Mouse (Mus musculus): ENCODE results near the gene Ehd1. TPM values are rescaled to one million over a fixed set of nuclear protein-coding genes. Genes with fewer than 3 reads are reported as not detected.

Gene Ehd1
- total RNA-seq, 4 experiments from 2014 or later, result 24.1 to 29.2 (median 26.5) TPM

GRCm38 (mm10) chr19:6331719-6332516 is 55.4 kb downstream of the Ehd1 start:
- DNase-seq (ENCODE audit: low spot score in 2 of 2), result no peak

DNA sequence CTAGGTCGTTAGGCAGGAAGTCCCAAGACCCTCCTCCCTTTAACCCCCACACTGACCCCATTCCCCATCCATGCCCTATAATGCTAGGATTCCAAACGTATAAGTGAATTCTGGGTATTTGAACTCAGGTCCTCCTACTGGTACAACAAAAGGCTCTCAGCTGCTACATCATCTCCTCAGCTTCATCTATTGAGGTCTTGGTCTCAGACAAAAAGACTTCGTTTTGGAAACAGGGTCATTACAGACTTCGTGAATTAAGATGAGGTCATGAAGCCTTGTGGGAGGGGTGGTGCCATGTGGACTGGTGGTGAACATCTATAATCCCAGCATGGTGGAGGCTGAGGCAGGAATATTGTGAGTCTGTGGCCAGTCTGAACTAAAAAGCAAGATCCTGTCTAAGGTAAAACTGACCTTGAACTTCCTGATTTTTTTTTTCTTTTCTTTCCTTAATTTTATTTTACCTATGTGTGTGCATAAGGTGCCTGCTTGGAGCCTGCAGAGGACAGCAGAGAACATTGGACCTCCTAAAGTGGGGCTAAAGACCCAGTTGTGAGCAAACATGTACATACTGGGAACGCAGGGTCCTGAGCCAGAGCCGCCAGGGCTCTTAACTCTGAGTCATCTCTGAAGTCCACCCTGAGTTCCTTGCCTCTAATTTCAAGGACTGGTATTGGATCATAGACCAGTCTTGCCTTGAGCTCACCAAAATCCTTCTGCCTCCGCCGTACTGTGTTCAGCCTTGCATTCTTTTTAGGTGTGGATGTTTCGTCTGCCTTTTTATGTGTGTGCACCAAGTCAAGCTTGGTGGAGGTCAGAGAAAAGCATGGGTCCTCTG is 57.5 kb downstream of the Ehd1 start:
- no peak for DNase-seq (ENCODE audit: low spot score in 2 of 2)

DNA sequence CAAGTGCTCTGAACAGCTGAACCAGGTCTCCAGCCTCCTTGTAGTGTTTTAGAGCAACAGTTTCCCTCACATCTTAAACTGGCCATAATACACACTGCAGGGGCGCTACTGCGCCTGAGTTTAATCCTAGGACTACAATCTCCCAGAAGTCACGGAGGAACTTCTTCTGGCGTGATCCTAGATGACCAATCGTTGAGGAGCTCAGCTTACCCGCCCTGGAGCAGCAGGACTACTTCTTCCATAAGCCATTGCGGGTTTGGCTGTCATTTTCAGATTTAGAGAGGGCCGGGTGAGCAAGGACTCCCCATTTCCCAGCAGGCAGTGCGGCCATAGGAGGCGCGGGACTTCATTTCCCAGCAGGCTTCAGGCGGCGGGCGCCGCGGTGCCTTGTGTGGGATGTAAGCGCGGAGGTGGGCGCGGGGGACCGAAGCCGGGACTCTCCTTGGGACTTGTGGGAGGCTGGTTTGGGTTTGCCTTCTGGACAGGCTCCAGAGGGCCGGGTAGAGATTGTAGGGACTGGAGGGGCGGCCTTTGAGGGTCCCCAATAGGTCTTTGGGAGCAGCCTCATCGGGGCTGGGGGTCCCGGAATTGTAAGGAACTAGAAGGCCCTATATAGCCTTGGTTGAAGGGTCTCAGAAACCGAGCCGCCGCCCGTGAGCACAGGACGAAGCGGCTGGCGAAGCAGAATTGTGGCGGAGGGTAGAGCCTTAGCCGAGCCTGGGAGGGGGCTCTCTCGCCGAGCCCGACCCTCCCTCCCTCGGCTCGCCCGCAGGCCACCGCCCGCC is 58.3 kb downstream of the Ehd1 start, which contains the start of gene Men1:
Gene Men1 (plus strand): TSS at position 307 of the 785 bp plus-strand sequence.
- DNase-seq (ENCODE audit: low spot score in 2 of 2), result peak; percentile 88 to 93

DNA sequence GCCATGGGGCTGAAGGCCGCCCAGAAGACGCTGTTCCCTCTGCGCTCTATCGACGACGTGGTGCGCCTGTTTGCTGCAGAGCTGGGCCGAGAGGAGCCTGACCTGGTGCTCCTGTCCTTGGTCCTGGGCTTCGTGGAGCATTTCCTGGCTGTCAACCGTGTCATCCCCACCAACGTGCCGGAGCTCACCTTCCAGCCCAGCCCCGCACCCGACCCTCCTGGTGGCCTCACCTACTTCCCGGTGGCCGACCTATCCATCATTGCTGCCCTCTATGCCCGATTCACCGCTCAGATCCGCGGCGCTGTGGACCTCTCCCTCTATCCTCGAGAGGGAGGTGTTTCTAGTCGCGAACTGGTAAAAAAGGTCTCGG is 58.9 kb downstream of the Ehd1 start:
- DNase-seq (ENCODE audit: low spot score in 2 of 2), result no peak

DNA sequence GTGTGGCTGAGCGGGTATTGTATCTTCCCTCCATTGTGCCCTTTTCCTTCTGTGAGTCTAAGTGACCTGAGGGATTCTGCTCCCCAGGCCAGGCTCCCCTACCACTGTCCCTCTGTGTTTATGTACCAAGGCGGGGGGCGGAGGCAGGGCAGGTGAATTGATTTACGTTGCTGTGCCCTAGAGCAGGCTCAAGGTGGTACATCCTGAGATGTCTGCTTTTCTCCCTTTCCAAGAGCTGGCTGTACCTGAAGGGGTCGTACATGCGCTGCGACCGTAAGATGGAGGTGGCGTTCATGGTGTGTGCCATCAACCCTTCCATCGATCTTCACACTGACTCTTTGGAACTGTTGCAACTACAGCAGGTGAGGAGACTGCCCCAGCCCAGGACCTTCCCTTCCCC is 60.4 kb downstream of the Ehd1 start:
- DNase-seq (ENCODE audit: low spot score in 2 of 2), result no peak

DNA sequence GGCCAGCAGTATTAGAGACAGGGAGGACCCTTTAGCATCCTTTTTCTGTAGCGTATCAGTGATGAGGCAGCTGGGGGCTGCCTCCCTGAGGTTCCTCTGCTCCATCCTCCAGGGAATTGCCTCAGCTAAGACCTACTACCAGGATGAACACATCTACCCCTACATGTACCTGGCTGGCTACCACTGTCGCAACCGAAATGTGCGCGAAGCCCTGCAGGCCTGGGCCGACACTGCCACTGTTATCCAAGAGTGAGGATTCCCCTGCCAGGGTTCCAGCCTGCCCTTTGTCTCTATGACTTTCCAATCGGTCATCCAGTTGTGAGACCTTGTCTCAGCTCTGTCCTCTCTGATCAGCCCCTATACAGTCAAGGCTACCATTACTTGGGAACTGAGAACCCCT is 61.6 kb downstream of the Ehd1 start:
- DNase-seq (ENCODE audit: low spot score in 2 of 2), result no peak

DNA sequence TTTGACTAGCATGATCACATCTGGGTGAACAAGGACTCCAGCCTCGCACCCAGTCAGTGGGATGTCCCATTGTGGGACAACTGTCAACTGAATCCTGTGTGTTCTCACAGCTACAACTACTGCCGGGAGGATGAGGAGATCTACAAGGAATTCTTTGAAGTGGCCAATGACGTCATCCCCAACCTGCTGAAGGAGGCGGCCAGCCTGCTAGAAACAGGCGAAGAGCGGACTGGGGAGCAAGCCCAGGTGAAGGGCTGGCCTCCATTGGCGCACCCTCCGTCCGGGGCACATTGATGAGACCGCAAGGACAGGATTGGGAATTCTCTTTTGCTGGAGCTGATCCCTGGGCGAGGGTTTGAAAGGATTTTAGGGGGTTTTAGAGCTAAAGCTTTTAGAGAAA is 62.2 kb downstream of the Ehd1 start:
- no peak for DNase-seq (ENCODE audit: low spot score in 2 of 2)

DNA sequence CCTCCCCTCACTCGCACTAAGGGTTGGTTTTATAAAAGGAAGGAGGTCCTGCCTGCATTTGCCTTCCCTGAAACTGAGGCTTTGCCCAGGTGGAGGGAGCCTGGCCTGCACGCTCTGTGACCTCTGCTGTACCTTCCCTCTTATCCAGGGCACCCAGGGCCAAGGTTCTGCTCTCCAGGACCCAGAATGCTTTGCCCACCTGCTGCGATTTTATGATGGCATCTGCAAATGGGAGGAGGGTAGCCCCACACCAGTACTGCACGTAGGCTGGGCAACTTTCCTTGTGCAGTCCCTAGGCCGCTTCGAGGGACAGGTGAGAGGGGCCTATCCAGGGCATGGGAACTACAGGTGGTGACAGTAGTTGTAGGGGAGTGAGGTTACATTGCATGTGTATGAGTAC is 62.7 kb downstream of the Ehd1 start:
- no peak for DNase-seq (ENCODE audit: low spot score in 2 of 2)

DNA sequence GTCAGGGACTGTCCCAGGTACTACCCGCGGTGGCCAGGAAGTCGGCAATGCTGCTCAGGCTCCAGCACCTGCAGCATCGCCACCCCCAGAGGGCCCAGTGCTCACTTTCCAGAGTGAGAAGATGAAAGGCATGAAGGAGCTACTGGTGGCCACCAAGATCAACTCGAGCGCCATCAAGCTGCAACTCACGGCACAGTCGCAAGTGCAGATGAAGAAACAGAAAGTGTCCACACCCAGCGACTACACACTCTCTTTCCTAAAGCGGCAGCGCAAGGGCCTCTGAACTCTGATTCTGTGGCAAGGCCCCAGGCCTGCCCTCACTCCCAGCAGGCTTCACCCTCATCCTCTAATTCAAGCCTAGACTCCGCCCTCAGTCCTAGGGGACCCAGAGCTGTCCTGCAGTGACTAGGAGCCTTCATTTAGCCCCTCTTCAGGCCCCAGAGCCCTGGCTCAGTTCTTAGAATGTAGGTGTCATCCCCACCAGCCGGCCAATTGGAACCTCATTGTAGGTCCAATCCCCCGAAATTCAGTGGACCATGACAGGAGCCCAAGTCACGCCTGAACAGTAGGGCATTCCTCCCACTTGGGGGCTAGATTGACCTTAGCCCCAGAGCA is 63.5 kb downstream of the Ehd1 start:
- DNase-seq (ENCODE audit: low spot score in 2 of 2), result no peak

- DNase-seq (ENCODE audit: low spot score in 2 of 2), result peak; percentile 75 to 78
Measured at GRCm38 (mm10) chr19:6340524-6341452, 64.3 kb downstream of the Ehd1 start, which contains the start of gene Map4k2. Gene Map4k2 (plus strand): TSS chr19:6341135.

DNA sequence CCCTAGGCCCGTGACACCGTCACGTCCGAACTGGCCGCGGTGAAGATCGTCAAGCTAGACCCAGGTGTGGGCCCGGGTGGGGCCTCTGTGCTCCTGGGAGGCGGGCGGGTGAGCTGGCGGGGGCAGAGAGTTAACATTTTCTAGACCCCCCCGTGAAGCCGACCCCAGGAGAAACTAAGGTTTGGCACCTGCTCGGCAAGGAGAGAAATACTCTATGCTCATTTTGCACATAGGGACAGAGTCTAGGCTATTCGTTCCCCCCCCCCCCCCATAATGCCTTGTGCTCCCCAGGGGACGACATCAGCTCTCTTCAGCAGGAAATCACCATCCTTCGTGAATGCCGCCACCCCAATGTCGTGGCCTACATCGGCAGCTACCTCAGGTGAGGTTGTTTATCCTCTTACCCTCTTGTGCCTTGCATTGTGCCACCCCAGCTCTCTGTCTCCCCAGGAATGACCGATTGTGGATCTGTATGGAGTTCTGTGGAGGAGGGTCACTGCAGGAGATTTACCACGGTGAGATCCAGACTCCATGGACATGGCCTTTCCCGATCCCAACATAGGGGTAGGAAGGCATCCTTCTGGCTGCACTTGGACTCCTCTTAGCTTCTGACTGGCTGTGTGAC is 65.0 kb downstream of the Ehd1 start:
- DNase-seq (ENCODE audit: low spot score in 2 of 2), result no peak

DNA sequence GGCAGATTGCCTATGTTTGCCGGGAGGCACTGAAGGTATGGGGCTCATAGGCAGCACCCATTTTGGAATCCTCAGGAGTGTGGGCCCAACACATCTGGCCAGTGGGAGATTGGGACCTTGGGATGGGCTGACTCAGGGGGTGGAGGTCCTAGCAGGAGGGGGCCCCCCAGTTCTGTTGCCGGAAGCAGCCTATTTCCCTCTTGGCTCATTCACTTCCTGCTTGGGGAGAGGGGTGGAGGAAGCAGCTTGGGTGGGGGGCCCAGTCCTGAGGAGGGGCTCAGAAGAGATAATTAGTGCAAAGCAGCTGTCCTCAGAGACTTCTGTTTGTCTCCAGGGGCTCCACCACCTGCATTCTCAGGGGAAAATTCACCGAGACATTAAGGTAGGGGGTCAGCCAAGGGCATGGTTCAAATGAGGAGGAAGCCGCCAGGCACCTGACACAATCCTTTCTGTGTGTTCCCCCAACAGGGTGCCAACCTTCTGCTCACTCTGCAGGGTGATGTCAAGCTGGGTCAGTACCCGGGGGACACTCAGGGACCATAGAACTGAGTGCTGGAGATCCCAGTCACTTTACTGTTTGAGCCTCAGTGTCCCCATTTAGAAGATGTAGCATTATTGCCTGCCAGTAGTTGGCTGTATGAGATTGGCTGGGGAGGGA is 65.9 kb downstream of the Ehd1 start:
- DNase-seq (ENCODE audit: low spot score in 2 of 2), result no peak

- DNase-seq (ENCODE audit: low spot score in 2 of 2), result no peak
Measured at GRCm38 (mm10) chr19:6343066-6343925, 66.8 kb downstream of the Ehd1 start.

DNA sequence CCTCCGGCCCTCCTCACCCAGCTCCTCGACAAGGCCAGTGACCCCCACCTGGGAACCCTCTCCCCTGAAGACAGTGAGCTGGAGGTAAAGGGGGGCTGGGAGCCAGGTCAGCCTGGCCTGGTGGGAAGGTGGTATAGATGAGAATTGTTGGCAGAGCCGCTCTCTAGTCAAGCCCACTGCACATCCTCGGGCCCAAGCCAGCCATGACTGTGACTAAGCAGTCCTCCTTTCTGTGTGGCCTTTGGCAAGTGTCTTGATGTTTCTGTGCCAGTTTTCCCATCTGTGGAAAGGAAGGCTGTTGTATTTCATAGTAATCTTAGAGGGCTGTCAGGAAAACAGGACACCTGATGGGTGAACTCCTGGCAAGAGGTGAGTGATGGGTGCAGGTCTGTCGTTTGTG is 67.5 kb downstream of the Ehd1 start:
- DNase-seq (ENCODE audit: low spot score in 2 of 2), result no peak

DNA sequence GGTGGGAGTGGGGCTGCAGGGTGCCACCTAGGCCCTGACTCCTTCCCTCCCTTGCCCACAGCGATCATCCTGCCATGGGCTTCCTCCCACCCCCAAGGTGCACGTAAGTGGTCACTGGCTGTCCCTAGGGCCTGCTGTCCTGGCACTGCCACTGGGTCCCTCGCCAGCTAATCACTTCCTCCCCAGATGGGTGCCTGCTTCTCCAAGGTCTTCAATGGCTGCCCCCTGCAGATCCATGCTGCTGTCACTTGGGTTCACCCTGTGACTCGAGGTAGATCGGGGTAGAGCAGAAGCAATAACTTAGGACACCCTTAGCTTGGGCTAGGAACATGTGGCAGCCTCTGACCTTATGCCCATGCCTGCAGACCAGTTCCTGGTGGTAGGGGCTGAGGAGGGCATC is 69.5 kb downstream of the Ehd1 start:
- no peak for DNase-seq (ENCODE audit: low spot score in 2 of 2)

- no peak for DNase-seq (ENCODE audit: low spot score in 2 of 2)
Measured at GRCm38 (mm10) chr19:6346661-6347060, 70.1 kb downstream of the Ehd1 start.

DNA sequence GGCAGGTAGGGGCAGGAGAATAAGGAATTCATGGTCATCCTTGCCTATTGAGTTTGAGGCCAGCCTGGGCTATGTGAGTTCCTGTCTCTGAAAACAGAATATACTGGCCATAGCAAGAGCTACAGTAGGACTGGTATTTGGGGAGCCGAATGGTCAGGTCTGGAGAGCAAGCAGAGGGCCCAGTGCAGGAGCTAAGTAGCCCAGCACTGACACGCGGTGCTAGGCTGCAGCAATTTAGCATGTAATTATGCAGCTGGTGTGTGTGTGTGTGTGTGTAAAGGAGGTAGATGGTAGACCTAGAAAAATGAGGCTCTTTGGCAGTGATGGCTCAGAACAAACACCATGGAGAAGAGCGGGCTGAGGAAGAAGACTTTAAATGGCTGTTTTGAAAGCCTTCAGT is 71.1 kb downstream of the Ehd1 start:
- no peak for DNase-seq (ENCODE audit: low spot score in 2 of 2)

- DNase-seq (ENCODE audit: low spot score in 2 of 2), result no peak
Measured at GRCm38 (mm10) chr19:6348717-6349116, 72.2 kb downstream of the Ehd1 start.
